Mouse (Mus musculus) adrenal gland, postnatal 4 days (tissue): ENCODE data around the gene Prmt9. TPM values are rescaled to one million over a fixed set of nuclear protein-coding genes. Genes with fewer than 3 reads are reported as not detected.

Experiments
- DNase-seq, 2 experiments: peaks; one replicate each; pipeline ENCODE4 v3.0.0; 2021 to 2022; ENCODE audit warnings: low spot score in 2 of 2, mixed read lengths in 2 of 2
- long read RNA-seq, 2 experiments: library from polyadenylated mRNA; stranded (forward); transcript quantifications; one replicate each; pipeline ENCODE4 v2.0.0; 2021
- total RNA-seq, 2 experiments: library from RNA; stranded (reverse); gene quantifications; 2 replicates each; pipeline ENCODE4 v1.2.3; 2021

Prmt9 gene
- total RNA-seq = 10 to 100 TPM; 24.4 to 25.3 TPM
- long read RNA-seq, experiment 1, transcript Prmt9-201 (12 exons, 2,781 nt) = major isoform, 9 of 15 reads
- long read RNA-seq, experiment 1, partial matches to known transcripts = 1 of 15 reads
- long read RNA-seq, experiment 1, other reads (novel, unspliced or antisense) = 4 of 15 reads
- long read RNA-seq, experiment 2, transcript Prmt9-201 (12 exons, 2,781 nt) = major isoform, 32 of 38 reads
- long read RNA-seq, experiment 2, partial matches to known transcripts = 3 of 38 reads
- long read RNA-seq, experiment 2, other reads (novel, unspliced or antisense) = 3 of 38 reads

DNA sequence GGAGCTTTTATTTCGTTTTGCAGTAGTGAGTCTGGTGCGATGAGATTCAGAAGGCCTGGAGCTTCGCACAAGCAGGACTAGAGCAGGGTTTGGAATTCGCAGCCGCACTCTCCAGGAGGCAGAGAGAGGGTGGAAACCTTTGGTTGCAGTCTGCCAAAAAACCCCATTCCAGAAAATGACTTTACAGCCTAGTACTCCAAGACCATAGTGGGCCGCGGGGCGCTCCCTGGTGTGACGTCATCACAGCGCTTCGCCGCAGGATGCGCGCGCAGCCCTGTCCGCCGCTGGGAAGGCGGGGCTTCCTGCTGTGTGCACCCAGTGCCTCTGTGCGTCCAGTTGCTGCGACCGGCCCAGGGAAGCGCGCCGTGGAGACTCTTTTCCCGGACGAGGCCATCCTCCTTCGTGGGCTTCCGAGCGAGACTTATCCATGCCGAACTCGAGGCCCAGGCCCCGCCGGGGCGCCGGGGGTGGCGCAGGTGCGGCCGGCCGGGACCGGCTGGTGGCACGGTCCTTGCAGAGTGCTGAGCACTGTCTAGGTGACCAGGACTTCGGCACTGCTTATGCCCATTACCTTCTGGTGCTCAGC is at the start of gene Prmt9:
Gene Prmt9 (plus strand): TSS at position 277 of the 586 bp plus-strand sequence.
- peak; percentile 84 to 89 for DNase-seq

DNA sequence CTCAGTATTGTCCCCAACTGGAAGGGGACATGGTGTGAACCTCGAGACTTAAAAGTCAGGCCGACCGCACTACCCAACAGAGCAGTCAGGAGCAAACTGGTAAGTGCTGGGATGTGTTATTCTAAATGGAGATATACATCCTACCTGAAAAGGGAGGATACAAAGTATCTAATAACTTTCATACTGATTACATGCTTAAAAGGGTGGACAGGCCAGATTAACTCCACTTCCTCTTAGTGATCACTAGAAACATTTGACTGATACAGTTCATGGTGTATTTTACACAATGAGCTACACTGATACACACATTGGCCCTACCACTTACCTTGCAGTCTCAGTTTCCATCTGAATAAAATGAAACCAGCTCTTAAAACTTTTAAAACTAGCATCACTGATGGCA is 48.9 kb upstream of the Prmt9 start:
- no peak for DNase-seq

DNA sequence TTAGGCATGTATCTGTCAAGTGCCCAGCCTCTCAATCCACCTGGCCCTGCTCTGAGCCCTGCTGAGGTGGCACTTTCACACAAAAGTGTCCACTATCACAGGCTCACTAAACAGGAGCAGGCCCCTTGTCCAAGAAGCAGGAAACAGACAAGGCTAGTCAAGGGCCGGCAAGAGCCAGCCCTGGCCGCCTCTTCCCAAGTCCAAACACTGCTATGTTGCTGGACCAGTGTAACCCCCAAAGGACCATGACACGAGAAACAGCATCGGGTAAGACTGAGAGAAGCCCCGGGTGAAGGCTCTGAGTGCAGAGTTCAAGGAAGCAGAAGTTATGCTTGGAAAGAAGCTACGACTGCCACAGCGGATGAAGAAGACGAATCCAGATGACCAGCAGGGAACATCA is 48.1 kb upstream of the Prmt9 start:
- DNase-seq = no peak

DNA sequence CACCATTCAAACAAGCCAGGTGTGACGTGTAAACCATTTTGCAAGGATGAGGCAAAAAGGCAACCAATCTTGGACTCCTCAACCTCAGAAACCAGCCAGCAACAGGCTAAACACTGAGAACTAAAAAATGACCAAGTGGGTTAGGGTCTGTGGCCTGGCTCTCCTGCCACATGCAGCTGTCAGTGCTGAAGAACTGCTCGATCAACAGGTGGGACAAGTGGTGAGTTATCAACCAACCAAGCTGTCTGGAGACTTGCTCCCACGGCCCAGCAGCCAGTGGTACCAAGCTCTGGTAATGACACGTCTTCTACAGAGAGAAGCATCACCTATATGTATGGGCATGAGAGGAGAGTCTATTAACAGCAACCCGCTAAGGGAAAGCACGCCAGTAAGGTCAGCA is 46.6 kb upstream of the Prmt9 start:
- DNase-seq = no peak

DNA sequence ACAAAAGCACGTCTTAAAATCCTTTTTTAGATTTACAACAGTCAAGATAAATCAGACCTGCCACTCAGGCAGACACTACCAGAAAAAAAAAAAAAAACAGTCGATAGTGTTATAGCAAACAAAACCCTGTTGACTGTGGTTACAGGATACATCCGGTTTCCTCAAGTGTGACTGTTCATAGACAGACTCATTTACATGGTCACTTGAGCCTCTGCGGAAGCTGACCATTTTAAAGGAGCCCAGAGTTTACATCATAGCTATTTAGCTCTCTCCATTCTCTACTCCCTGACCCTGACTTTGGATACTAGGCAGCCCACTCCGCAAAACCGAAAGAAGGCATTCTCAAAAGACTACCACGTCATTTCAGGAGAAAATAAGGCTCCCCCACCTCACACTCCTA is 42.7 kb upstream of the Prmt9 start:
- DNase-seq = no peak

DNA sequence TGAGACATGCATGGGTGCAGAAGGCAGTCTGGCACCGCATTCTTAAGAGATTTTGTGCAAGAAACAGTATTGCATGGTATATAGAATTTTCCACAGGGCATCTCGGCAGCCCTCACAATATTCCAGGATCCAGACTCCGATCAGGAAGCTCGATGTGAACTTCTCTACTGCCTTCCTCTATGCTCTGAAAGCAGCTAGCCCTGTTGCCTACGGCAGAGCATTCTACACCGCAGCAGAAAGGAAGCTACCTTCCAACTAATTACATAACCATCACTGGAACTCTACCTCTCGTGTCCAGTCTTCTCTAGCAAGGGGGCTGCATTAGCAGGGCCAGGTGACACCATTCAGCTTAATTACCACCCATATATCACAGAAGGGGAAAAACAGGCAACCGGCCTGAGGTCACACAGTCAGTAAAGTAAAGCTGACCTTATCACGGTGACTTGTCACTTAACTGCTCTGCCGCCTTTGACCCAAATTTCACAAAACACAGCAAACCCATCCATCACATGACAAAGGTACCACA is 41.6 kb upstream of the Prmt9 start:
- no peak for DNase-seq

DNA sequence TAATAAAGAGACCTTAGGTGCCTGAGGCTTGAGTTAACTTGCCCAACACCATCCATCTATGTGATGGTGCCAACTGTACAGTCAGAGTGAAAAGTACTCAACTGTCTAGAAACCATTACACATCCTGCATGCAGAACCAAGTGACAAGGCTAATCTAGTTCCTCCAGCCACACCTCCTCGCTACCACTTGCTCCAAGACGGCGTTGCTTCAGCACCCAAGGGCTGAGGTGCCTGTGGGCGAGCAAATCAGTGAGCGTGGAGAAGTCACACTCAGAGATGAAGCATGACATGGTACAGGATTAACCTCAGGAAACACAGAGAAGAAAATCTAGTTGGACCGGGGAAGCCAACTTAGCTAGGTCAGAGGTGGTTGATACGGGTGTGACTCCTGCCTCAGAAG is 40.2 kb upstream of the Prmt9 start:
- DNase-seq = no peak

DNA sequence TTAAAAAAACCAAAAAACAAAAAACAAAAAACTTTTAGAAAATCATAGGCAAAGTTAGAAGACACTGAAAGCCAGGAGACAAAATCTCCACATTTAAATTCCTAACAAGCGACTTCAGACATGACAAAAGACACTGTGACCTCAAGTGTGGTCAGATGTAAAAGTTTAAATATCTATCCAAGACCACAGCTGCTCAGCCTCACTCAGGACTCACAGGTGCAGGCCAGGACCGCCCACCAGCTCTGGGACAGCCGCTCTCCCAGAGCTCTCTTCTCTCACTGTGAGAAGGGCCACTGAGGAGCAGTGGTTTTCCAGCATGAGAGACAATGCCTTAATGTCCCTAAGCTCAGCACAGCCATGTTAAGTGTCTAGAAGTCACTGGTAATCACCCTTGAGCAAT is 38.8 kb upstream of the Prmt9 start:
- no peak for DNase-seq

DNA sequence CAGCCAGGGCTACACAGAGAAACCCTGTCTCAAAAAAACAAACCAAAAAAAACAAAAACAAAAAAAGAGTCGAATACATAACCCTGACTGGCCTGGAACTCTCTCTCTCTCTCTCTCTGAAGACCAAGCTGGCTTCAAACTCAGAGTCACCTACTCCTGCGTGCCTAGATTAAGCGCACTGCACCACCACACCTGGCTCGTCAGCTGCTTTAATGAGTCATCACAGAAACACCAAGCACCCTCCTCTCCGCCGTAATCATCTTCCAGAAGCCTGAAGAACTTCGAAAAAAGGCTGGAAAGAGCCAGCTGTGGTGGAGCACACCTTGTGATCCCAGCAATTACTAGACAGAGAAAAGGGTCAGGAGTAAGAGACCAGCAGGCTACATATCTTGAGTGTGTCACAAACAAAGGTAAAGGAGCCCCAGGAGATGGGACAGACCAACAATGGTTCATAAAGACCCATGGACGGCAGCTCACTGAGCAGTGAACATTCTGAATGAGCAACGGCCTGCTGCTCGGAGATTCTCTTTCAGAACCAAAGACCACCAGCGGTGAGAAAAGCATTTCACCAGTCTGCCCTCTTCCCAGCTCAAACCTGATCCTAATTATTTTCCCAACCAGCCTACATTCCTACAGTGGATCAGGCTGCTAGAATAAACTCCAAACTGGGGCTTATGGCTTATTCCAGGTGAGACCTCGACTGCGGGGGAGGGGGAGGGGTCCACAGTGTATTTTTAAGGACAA is 37.3 kb upstream of the Prmt9 start:
- no peak for DNase-seq

DNA sequence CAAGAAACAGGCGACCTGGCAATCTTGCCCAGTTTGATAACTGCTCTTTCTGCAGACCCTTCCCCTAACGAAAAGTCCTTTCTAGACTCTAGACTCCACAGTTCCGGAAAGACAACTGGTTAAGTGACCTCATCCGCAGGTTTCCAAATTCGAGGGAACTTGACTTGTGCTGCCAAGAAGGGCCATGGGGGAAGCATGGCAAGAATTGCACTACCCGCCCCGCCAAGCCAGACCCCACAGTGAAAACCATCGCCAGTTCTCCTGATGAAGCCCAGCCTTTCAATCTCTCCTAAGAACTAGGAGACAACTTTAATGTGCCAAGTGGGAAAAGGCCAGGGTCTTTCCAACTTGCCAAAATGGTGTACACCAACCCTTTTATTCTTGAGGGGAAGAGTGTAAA is 34.0 kb upstream of the Prmt9 start:
- DNase-seq = no peak

DNA sequence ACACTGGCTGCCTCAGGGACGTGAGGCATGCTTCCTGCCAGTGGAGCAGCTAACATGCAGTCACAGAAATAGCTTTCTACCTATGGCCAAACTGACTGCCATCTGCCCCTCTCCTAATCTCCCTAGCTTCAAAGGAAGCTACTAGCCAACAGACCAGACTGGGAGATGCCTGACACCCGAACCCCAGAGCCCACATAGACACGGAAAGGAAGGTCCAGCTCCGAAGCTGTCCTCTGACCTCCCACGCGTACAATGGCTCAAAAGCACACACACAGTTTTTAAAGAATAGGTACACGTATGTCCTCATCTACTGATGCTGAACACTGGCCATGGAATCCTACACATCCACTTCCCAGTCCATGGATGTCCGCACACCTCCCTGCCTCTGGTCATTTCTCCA is 33.4 kb upstream of the Prmt9 start:
- no peak for DNase-seq

DNA sequence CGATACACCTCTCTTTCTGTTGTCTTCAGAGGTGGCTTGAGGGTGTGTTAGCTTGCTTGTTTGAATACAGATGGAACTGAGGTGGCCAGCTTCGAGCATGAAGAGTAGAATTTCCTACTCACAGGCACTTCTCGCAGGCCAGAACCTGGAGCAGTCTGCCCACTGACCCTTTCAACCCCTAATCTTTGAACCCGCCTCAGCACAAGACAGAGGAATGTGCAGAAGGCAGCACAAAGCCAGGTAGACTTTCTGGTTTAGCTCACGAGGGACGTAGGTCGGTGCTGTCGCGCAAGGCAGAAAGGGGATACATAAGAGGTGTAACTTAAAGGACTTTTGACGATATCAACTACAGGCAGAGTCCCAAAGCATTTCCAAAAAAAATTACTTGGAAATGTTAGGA is 32.4 kb upstream of the Prmt9 start:
- no peak for DNase-seq

DNA sequence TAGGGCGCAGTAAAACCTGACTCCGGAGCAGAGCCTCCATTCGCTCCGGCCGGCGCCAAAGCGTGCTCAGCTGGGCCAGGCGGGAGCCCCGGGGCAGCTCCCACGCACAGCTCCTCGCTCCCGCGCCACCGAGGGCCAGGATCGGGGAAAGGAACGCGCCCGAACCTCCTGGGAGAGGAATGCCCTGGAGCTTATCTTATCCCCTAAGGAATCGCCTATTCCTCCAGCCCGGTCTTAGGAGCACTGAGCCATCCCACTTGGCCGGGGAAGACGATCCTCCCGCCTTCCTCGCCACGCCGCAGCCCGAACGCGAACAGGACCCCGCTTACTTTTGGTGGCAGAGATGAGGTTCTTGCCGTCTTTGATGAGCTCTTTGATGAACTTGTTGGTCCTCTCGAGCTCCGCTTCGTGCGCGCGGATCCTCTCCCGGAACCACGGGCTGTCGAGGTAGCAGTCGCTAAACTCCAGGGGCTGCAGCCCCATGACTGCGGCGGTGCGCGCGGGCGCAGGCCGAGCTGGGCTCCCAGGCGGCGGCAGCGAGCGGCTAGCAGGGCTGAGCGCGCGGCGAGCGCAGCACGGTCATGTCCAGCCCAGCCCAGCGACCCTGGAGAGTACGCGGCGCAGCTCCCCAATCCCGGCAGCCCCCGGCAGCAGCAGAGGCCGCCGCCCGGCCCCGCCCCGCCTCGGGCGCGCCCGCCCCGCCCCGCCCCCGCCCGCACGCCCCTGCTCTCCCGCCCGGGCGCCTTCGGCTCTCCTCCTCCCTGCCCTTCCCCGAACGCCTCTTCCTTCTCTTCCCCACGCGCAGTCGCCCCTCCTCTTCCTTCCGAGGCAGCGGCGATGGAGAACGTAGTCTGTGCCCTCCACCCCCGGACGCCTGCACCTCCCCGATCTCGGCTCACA is 31.6 kb upstream of the Prmt9 start, which contains the start of gene Arhgap10:
Gene Arhgap10 (minus strand): TSS at position 653 of the 900 bp plus-strand sequence.
- peak; percentile 67 to 84 for DNase-seq

DNA sequence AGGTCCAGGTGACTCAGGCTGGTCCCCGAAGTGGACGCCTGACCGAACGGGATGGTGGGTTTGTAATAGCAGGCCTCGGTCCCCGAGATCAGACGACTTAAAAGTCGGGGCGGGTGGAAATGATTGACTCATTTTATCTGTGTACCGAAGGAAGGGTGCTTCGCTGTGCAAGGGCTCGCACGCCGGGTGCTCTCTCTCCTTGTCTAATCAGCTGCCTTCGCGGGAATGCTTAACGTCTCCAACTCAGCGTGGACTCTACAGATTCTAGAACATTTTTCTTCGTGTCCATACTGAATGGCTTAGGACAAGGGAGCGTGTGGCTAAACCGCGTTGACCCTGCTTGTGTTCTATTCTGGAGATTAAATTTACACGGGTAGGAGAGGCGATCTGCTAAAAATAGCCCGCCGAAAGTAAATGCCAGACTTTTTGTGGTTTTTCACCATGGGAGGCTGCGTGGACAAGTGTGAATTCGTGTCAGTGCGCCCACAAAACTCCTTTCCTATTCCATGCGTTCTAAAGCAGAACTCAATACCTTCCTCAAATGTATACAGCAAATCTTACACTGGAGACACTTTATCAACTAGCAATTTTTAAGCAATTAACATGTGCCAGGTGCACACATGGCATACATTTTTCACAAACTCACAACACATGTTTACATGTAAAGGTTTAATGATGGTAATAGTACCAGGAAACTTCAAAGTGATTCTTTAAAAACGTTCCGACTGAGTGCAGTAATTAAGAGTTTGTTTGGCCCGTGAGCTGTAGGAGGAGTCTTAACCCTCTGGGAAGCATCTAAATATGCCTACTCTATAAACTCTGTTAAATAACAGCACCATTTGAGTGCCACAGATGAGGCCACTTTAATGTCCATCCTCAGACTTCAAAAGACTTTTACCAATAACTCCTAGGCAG is 30.7 kb upstream of the Prmt9 start:
- DNase-seq = no peak

DNA sequence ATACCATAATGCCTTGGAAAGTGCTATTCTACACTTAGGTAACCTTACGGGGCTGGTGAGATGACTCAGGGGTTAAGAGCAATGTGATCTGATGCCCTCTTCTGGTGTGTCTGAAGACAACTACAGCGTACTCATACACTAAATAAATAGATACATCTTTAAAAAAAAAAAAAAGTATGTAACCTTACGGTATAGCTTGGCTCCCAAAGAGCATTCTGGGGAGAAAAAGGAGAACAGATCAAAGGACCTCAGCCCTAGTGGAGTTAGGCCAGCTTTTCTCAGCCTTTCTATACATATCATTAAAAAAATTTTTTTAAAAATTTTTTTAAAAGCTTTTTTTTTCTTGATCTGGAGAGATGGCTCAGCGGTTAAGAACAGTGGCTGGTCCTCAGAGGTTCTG is 28.6 kb upstream of the Prmt9 start:
- DNase-seq = no peak

DNA sequence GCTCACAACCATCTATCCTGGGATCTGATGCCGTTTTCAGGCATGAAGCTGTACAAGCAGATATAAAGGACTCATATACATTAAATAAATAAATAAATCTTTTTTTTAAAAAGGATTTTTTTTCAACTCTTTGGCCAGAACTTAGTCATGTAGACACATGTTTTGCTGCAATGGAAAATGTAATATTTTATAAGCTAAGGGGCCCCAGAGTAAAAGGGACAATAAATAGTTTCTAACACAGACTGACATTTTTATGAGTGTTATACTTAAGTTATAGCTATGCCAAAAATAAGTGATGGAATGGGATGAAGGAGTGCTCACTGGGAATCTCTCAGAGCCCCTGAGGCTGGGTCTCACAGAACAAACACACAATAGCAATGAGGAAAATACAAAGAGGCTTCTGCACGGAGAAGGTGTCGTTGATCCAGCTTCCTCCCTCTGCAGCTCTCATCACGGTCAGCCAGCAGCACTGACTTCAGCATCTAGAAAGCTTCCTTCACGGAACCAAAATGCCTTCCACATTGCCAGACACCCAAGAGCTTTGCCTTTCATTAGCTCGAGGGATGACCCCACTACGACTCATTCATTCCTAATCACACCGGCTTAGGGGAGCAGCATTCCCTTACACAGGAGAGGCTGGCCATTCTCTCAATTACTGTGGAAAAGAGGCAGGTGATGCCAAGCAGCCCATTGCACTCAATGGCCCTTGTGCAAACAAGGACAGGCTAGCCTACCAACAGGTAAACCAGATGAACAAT is 28.0 kb upstream of the Prmt9 start:
- no peak for DNase-seq

DNA sequence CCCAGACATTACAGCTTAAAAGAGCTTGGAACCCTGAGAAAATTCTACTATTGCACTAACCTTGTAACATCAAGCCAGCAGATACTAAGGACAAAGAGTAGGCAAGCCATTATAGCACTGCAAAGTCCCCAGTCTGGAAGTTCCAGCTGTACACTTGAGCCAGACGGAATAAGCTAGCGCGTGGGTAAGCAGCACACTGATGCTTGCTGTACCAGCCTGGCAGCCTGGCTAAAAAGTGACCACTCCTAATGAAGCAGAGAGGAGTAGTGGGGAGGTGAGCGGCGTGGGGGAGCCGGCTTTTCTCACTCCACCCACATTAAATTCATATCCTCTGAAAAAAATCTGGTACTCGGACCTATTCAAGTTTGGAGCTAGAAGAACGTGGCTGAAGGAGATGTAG is 26.2 kb upstream of the Prmt9 start:
- DNase-seq = no peak

DNA sequence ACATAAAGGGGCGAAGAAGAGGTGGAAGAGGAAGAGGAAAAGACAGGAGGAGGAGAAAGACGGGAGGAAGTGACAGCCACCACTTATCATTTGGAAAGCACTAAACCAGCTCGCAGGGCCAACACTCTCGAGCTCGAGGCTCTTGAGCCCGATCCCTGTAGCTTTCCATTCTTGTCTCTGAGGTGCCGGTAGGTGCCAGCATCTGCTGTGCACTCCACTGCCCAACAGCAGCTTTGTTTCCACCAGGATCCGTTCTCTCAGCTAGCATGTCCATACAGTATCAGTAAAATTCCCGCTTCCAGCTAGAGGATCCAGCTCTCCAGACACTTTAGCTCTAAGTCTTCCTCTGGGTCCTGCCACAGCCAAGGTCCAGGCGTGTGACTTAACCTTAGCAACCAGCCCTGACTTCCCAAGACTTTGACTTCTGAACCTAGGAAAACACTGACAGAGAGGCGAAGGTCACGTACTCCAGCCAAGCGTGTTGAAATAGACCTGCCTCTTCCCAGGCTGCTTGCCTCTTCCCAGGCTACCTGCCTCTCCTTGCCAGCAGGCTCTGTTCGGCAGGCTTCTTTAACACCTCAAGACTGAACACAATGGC is 25.1 kb upstream of the Prmt9 start:
- no peak for DNase-seq

DNA sequence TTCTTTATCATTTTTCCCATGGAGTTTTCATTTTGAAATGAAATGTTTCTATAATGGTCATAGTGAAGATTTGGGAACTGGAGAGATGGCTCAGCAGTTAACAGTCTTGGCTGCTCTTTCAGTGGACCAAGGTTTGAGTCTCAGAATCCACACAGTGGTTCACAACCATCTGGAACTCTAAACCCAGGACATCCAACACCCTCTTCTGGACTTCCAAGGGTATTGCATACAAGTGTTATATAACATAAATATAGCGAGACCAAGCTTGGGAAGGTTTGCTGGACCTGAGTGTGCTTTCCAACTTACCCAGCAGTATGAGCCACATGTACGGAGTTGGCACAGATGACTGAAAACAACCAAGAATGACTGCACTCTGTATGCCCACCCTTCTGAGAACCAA is 24.3 kb upstream of the Prmt9 start:
- no peak for DNase-seq
